In genomic region chrX:13043780-13044179, GRCm38 (mm10) we compare ENCODE assay signal across 21 mouse cellular contexts.
"Had no signal": no experiment of that assay in that cellular context is flagged by ENCODE, and none has a peak within 500 bp of the region (broad histone marks: within the 10 kb centered on the region; RNA-seq: fewer than 3 reads in every experiment).

No protein-coding gene starts in this region.

- H3K36me3 ChIP-seq: heart, embryonic 10.5 days; heart, embryonic 12.5 days; hindbrain, embryonic 10.5 days; hindbrain, embryonic 12.5 days; intestine, embryonic 15.5 days; limb, embryonic 13.5 days; limb, embryonic 15.5 days; liver, embryonic 13.5 days; liver, embryonic 15.5 days had no signal

- H3K9ac ChIP-seq: heart, embryonic 12.5 days; hindbrain, embryonic 12.5 days; hindbrain, embryonic 14.5 days; intestine, embryonic 15.5 days; limb, embryonic 13.5 days; limb, embryonic 15.5 days; liver, embryonic 13.5 days; liver, embryonic 15.5 days had no signal

- H3K4me1 ChIP-seq: heart, embryonic 10.5 days; heart, embryonic 12.5 days; intestine, embryonic 15.5 days; limb, embryonic 15.5 days had no signal

- H3K4me3 ChIP-seq: heart, embryonic 10.5 days; heart, embryonic 12.5 days; hindbrain, embryonic 10.5 days; hindbrain, embryonic 12.5 days; intestine, embryonic 15.5 days; layer of hippocampus, adult 2 months; limb, embryonic 13.5 days; limb, embryonic 15.5 days; liver, embryonic 13.5 days; liver, embryonic 15.5 days had no signal

- H3K4me2 ChIP-seq: heart, embryonic 12.5 days; hindbrain, embryonic 12.5 days; intestine, embryonic 15.5 days; limb, embryonic 13.5 days; limb, embryonic 15.5 days; liver, embryonic 13.5 days; liver, embryonic 15.5 days had no signal

- H3K9me3 ChIP-seq: heart, embryonic 10.5 days; heart, embryonic 12.5 days; hindbrain, embryonic 10.5 days; hindbrain, embryonic 12.5 days; intestine, embryonic 15.5 days; limb, embryonic 13.5 days; limb, embryonic 15.5 days; liver, embryonic 13.5 days; liver, embryonic 15.5 days had no signal

- H3K27me3 ChIP-seq: limb, embryonic 15.5 days; liver, embryonic 15.5 days had no signal

- H3K27ac ChIP-seq: heart, embryonic 10.5 days; hindbrain, embryonic 10.5 days; hindbrain, embryonic 12.5 days; hindbrain, embryonic 14.5 days; intestine, embryonic 15.5 days; layer of hippocampus, adult 2 months; limb, embryonic 13.5 days; limb, embryonic 15.5 days; liver, embryonic 13.5 days; liver, embryonic 15.5 days had no signal

- DNase-seq: gastrocnemius, postnatal 25 days; heart, adult 18-20 months; heart, postnatal 10 days; heart, postnatal 4 days; kidney, adult 18-20 months; kidney, adult 8-10 months; kidney, postnatal 10 days; kidney, postnatal 25 days; kidney, postnatal 4 days; left cerebral cortex, postnatal 4 days; liver, embryonic 13.5 days had no signal
